Mouse (Mus musculus): Measurements from ENCODE around the gene G3bp2. TPM values are rescaled to one million over a fixed set of nuclear protein-coding genes. Genes with fewer than 3 reads are reported as not detected.
A peak's percentile ranks its signal among the peaks of the same experiment; 100 is the strongest.

G3bp2 gene
- polyA plus RNA-seq, 1 experiment from 2014 or later: 407 TPM

GRCm38 (mm10) chr5:92019960-92020359, 63.6 kb downstream of the G3bp2 start:
- DNase-seq (no peak), ATAC-seq (ENCODE audit: low FRiP score, low TSS enrichment) (no peak)
- 72% methylated on average over 2 of the region's 2 CpGs for WGBS
- H3K4me3 ChIP-seq (replicated peaks; ENCODE audit: low read depth, low read length): no peak overlapping the region
- H3K9ac ChIP-seq (replicated peaks; ENCODE audit: low read length): no peak overlapping the region
- no peaks in the 10 kb centered on the region for H3K9me3 ChIP-seq (ENCODE audit: control insufficient read depth, low read length)
- no peaks in the 10 kb centered on the region for H3K4me1 ChIP-seq (ENCODE audit: control insufficient read depth, insufficient read depth, low read length)
- no peaks in the 10 kb centered on the region for H3K36me3 ChIP-seq (ENCODE audit: control insufficient read depth, insufficient read depth, low read length)
- no peaks in the 10 kb centered on the region for H3K27me3 ChIP-seq (ENCODE audit: control insufficient read depth, insufficient read depth, low read length)
- no peak overlapping the region for H3K4me2 ChIP-seq (ENCODE audit: low read length)
- H3K27ac ChIP-seq (replicated peaks; ENCODE audit: low read depth, low read length): no peak overlapping the region

- 77% methylated on average over 7 of the region's 7 CpGs for whole genome bisulfite sequencing
- Histone ChIP-seq H3K4me2 (ENCODE audit: low read length) (no peak overlapping the region), H3K9me3 (ENCODE audit: control insufficient read depth, low read length) (no peaks in the 10 kb centered on the region), H3K36me3 (ENCODE audit: control insufficient read depth, insufficient read depth, low read length) (no peaks in the 10 kb centered on the region), H3K9ac (replicated peaks; ENCODE audit: low read length) (no peak overlapping the region), H3K4me3 (replicated peaks; ENCODE audit: low read depth, low read length) (no peak overlapping the region), H3K27ac (replicated peaks; ENCODE audit: low read depth, low read length) (no peak overlapping the region), H3K27me3 (ENCODE audit: control insufficient read depth, insufficient read depth, low read length) (no peaks in the 10 kb centered on the region), H3K4me1 (ENCODE audit: control insufficient read depth, insufficient read depth, low read length) (no peaks in the 10 kb centered on the region)
- DNase-seq (peak; percentile 25), ATAC-seq (ENCODE audit: low FRiP score, low TSS enrichment) (no peak)
These were observed 71.8 kb downstream of the G3bp2 start for GRCm38 (mm10) chr5:92011756-92012155.

DNA sequence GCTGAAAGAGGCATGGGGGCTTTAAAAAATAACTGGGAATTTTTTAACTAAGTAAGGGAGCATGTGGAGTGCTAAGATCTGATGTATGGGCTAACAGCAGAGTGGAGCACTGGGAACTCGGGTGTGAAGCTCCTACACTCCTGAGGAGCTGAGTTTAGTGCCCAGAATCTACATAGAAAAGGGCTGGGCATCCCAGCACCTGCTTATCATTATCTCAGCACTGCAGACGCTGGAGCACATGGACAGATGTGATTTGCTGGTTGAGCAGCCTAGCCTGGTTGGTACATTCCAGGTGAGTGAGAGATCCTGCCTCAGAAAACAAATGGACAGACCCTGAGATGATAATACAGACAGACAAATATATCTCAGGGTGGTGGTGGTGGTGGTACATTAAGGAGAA, 73.7 kb downstream of the G3bp2 start:
- no peaks in the 10 kb centered on the region for H3K9me3 ChIP-seq (ENCODE audit: control insufficient read depth, low read length)
- H3K9ac ChIP-seq (replicated peaks; ENCODE audit: low read length): no peak overlapping the region
- no peaks in the 10 kb centered on the region for H3K36me3 ChIP-seq (ENCODE audit: control insufficient read depth, insufficient read depth, low read length)
- no peak for ATAC-seq (ENCODE audit: low FRiP score, low TSS enrichment)
- DNase-seq: no peak
- no peak overlapping the region for H3K4me3 ChIP-seq (replicated peaks; ENCODE audit: low read depth, low read length)
- H3K4me2 ChIP-seq (ENCODE audit: low read length): no peak overlapping the region
- H3K27ac ChIP-seq (replicated peaks; ENCODE audit: low read depth, low read length): no peak overlapping the region
- no peaks in the 10 kb centered on the region for H3K4me1 ChIP-seq (ENCODE audit: control insufficient read depth, insufficient read depth, low read length)
- no peaks in the 10 kb centered on the region for H3K27me3 ChIP-seq (ENCODE audit: control insufficient read depth, insufficient read depth, low read length)
- 65% methylated on average over 2 of the region's 2 CpGs for WGBS

DNA sequence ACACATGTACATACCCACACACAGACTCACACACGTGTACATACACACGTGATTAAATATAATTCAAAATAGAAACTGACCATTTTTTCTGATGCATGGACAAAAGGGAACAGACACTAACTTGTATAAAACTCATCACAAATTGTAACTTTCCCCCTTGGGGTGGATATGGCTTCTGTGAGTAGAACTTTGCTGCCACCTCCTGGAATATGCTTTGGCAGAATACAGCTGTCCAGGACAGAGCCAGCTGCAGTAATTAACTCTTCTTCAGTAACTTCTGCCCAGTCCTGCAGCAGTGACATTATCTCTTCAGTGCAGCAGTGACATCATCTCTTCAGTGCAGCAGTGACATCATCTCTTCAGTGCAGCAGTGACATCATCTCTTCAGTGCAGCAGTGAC, 80.5 kb downstream of the G3bp2 start:
- Histone ChIP-seq H3K4me3 (replicated peaks; ENCODE audit: low read depth, low read length) (no peak overlapping the region), H3K27ac (replicated peaks; ENCODE audit: low read depth, low read length) (no peak overlapping the region), H3K27me3 (ENCODE audit: control insufficient read depth, insufficient read depth, low read length) (no peaks in the 10 kb centered on the region), H3K9ac (replicated peaks; ENCODE audit: low read length) (no peak overlapping the region), H3K4me2 (ENCODE audit: low read length) (no peak overlapping the region), H3K36me3 (ENCODE audit: control insufficient read depth, insufficient read depth, low read length) (no peaks in the 10 kb centered on the region), H3K4me1 (ENCODE audit: control insufficient read depth, insufficient read depth, low read length) (no peaks in the 10 kb centered on the region), H3K9me3 (ENCODE audit: control insufficient read depth, low read length) (no peaks in the 10 kb centered on the region; the same call in 1 of the 2 replicates)
- 76% methylated on average over 2 of the region's 2 CpGs for WGBS
- DNase-seq: peak; percentile 70
- peak; percentile 48; the same call in 1 of the 2 replicates for ATAC-seq (ENCODE audit: low FRiP score, low TSS enrichment)

Other genes with a start within 250 kb of the G3bp2 start
- 58.0 and 61.5 TPM in 2 replicates for gene Rchy1, start 120.7 kb downstream of the G3bp2 start, polyA plus RNA-seq (2014; fragmentation: Nextera tagmentation; extraction: Ambion mirVana)
- gene Odaph, start 96.2 kb downstream of the G3bp2 start, polyA plus RNA-seq (2014; fragmentation: Nextera tagmentation; extraction: Ambion mirVana): 0.29 TPM in 1 of 2 replicates, not detected in the other
- 7.7 and 8.3 TPM in 2 replicates for gene Cdkl2, start 39.8 kb downstream of the G3bp2 start, polyA plus RNA-seq (2014; fragmentation: Nextera tagmentation; extraction: Ambion mirVana)
- 32.9 and 34.4 TPM in 2 replicates for gene Uso1, start 54.2 kb upstream of the G3bp2 start, polyA plus RNA-seq (2014; fragmentation: Nextera tagmentation; extraction: Ambion mirVana)
- not detected in 2 replicates for gene U90926, start 131.7 kb upstream of the G3bp2 start, polyA plus RNA-seq (2014; fragmentation: Nextera tagmentation; extraction: Ambion mirVana)
- gene Ppef2, start 172.6 kb upstream of the G3bp2 start, polyA plus RNA-seq (2014; fragmentation: Nextera tagmentation; extraction: Ambion mirVana): 0.43 and 0.49 TPM in 2 replicates
- 15.2 and 17.4 TPM in 2 replicates for gene Naaa, start 194.5 kb upstream of the G3bp2 start, polyA plus RNA-seq (2014; fragmentation: Nextera tagmentation; extraction: Ambion mirVana)
- 29.9 and 38.8 TPM in 2 replicates for gene Sdad1, start 226.8 kb upstream of the G3bp2 start, polyA plus RNA-seq (2014; fragmentation: Nextera tagmentation; extraction: Ambion mirVana)
- gene Cxcl9, start 244.4 kb upstream of the G3bp2 start, polyA plus RNA-seq (2014; fragmentation: Nextera tagmentation; extraction: Ambion mirVana): not detected in 2 replicates
- gene Art3, start 248.1 kb upstream of the G3bp2 start, polyA plus RNA-seq (2014; fragmentation: Nextera tagmentation; extraction: Ambion mirVana): 3.7 and 6.1 TPM in 2 replicates